Mouse (Mus musculus) A20 (cell line): ENCODE measurements around the gene Sec61a1.
A peak's percentile ranks its signal among the peaks of the same experiment; 100 is the strongest.

Experiments
- DNase-seq: peaks from one replicate; pipeline ENCODE4 v3.0.0-alpha.2; 2011; ENCODE audit warnings: low read depth, low spot score

The Sec61a1 gene

DNA sequence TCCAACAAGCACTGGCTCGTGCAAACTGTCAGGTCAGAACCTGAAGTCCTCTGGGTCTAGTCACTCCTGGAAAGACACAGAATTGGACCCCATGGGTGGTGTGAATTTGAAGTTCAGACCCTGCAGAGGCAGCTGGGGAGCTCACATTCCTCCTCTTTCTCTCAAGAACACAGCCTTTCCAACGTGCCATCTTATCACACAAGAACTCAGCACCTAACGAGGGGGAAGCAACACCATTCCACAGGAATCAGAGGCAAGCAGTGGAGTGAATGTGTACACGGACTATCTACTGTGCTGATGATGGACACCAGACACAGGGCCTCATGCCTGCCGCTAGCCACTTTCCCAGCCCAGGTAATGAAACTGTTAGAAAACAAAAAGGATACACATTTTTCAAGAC lies 2.0 kb downstream of the Sec61a1 start:
- no peak for DNase-seq

DNA sequence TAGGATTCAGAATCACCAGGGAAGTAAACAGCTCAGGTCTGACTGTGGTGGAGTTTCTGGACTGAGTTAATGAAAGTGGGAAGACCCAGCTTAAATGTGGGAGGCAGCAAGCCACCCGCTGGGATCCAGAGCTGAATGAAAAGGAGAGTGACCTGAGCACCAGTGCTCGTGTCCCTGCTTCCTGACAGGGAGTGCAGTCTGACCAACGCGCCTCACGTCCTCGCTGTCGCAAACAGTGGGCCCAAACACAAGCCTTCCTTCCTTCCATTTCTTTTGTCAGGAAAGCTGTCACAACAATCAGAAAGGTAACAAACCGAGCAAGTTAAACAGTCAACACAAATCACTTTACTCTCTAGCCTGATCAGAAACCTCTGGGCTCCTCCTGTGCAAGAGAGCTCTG lies 2.7 kb downstream of the Sec61a1 start:
- no peak for DNase-seq

- no peak for DNase-seq
Measured at GRCm38 (mm10) chr6:88514546-88514945, 4.2 kb downstream of the Sec61a1 start.

DNA sequence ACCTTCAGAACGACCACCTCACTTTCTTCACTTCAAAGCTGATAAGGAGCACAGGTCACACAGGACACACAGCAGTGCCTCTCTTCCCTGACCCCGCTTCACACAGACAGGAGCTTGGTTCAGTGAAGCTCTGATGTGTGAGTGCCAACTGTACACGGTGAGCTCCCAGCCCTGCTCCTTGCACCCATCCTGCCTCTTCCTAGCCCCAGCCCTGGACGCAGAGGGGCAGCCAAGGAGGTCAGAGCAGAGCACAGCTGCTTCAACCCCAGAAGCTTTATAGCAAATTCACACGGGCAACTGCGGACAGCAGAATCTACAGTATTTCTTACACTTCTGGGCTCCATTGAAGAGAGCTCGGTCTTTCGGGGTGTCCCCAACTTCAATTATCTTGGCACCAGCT lies 4.7 kb downstream of the Sec61a1 start:
- DNase-seq, result no peak

DNA sequence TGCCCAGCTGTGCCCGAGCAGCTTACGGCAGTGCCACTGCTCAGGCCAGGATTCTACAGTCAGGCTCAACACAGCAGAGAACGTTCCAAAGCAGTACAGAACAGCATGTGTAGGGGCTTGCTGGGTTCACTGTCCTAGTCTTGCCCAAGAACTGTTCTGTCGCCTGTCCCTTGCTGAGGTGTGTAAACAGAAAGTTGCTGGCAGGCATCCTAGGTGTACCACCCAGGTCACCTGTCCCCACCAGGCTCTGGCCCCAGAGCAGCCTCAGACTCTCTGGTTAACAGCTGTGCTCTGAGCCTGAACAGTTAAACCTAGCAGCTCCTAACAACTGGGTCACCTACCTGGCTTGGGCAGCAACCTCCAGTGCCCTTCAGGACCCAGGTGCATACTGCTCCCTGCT lies 15.7 kb downstream of the Sec61a1 start:
- DNase-seq, result no peak

GRCm38 (mm10) chr6:88502030-88502970 lies 16.4 kb downstream of the Sec61a1 start:
- no peak for DNase-seq

- no peak for DNase-seq
Measured at GRCm38 (mm10) chr6:88500405-88500767, 18.3 kb downstream of the Sec61a1 start.

- no peak for DNase-seq
Measured at GRCm38 (mm10) chr6:88499481-88500404, 19.0 kb downstream of the Sec61a1 start.

DNA sequence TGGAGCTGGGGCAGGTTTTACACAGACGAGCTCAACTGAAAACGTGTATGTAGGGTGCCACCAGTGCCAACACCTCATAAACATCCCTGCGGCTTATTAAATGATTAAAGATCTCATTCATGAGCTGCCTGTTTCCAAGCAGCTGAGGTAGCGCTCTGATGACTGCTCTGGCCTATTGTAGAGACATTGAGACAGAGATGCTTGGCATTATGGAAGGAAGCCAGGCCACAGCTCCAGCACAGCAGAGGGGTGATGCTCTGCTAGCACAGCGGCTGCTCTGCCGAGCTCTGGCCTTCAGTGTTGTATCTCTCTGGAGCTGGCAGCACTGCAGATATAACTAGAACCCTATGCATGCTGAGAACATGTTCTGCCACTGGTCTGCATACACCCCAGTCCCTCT lies 25.0 kb downstream of the Sec61a1 start:
- no peak for DNase-seq

DNA sequence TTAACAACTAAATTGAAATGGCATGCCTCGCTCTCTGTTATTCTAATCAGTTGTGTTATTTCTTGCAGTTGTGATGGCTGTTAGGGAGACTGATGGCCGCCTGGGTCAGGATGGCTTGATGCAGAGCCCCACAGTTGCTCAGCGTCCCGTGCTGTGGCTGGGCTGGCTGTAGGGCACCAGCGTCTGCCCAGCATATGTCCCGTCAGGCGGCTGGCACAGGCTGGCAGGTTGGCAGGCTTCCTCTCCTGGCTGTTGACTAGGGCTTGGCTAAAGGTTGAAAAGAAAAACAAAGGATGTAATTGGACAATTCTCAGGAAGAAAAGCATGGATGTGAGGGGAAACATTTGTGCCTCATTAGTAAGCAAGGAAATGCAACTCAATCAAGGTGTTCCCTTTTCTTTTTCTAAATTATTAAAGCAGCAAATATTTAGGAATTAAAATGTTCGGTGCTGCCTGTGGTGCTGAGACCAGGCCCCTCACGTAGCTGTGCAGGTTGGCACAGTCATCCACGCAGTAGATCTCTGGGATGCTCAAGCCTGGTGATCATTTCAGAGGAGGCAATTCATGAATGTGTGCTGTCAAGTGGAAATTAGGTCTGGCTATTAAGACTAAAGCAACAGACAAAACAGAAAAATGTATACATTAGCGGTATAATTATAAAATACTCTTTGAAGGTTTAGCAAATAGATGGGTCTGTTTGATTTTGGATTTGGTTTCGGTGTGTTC lies 27.9 kb downstream of the Sec61a1 start:
- DNase-seq, result no peak

DNA sequence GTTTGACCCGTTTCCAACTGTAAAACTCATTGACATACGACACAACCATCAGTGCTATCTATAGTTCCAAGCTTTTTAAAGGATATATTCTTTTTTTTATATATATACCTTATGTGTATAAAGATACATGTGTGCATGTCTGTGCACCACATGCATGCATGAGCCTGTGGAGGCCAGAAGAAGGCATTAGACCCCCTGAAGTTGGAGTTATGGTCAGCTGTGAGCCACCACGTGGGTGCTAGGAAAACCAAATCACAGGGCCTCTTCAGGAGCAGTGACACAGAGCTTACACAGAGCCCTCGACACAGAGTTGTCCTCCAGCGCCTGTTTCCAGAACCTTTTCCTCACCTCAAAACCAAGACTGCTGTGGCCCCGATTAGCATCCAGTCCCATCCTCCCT lies 28.9 kb downstream of the Sec61a1 start:
- no peak for DNase-seq

GRCm38 (mm10) chr6:88489026-88489425 lies 29.7 kb downstream of the Sec61a1 start:
- no peak for DNase-seq

GRCm38 (mm10) chr6:88486893-88487292 lies 31.8 kb downstream of the Sec61a1 start:
- DNase-seq, result peak; percentile 47

DNA sequence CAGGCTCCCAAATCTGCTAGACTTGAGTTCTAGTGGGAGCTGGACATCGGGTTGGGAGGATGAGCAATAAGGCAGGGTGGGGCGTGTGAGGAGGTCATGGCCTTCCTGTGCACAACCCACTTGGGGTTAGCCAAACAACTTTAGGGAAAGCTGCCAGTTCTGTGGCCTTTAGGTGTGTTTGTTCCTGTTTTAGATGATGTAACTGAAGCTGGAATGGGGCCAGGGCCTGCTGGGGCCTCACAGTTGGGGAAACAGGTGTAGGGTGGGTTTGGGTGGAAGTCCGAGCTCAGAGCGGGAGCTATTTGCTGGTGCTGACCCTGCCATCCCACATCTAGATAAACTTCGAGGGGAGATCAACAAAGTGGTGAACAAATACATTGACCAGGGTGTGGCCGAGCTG lies 33.3 kb downstream of the Sec61a1 start:
- DNase-seq, result no peak

DNA sequence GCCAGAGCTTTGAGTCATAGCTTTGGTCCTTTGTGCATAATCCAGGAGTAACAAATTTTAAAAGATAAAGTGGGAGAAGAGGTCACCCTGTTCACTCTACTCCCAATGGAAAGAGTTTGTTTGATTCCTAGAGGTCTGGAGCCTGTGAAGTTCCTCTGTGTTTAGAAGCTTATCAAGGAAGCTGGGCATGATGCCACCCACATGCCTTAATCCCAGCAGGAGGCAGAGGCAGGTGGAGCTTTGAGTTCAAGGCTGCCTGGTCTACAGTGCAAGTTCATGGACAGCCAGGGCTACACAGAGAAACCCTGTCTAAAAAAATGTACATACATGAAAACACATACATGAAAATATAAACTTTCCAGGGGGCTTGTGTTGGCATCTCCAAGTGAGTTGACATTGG lies 34.8 kb downstream of the Sec61a1 start:
- no peak for DNase-seq

DNA sequence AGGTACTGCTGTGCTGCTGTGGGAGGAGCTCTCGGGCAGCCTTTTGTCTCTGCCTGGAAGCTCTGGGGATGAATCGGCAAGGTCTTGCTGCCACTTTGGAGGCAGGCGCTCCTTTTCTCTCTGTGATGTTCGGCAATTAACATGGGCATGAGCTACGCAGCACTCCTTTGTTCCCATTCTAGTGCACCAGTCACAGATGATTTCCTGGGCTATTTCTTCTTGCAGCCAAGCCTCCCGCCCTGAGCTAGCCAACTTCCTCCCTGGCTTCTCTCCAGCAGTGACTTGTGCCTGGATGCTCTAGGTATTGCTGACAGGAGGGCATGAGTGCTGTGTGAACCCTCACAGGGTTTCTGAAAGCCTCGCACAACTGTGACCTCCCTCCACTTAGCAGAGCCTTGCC lies 35.6 kb downstream of the Sec61a1 start:
- no peak for DNase-seq

DNA sequence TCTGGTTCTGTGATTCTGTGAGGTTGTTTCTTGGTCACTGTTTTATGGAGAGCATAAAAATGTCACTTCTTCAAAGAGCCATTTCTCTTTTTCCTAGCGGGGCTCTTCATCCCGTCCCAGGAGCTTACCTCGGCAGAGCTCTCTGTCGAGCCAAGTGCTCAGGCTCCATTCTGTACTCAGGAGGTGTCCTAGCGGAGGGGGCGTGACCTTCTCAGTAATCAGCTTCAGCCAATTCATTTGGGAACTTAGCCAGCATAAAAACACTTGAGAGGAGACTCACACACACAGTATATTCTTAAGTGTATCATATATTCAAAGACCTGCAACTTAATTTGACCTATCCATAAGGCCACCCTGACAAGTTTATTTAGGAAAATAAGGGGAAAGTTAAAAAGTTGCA lies 38.3 kb downstream of the Sec61a1 start:
- no peak for DNase-seq

DNA sequence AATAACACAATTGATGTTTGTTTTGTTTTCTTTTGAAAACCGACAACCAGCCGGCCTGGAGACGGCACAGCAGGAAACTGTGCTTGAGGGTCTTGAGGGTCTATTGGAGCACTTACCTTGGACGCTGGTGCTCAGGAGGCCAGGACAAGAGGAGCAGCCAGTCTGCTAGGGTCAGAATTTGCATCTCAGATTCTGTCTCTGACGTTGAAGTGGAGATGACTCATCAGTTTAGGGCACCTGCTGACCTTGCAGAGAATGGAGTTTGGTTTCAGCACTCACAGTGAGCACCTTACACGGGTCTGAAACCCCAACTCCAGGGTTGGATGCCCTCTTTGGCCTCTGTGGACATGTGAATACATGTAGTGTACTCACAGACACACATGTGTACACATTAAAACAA lies 48.8 kb downstream of the Sec61a1 start:
- DNase-seq, result peak; percentile 23

DNA sequence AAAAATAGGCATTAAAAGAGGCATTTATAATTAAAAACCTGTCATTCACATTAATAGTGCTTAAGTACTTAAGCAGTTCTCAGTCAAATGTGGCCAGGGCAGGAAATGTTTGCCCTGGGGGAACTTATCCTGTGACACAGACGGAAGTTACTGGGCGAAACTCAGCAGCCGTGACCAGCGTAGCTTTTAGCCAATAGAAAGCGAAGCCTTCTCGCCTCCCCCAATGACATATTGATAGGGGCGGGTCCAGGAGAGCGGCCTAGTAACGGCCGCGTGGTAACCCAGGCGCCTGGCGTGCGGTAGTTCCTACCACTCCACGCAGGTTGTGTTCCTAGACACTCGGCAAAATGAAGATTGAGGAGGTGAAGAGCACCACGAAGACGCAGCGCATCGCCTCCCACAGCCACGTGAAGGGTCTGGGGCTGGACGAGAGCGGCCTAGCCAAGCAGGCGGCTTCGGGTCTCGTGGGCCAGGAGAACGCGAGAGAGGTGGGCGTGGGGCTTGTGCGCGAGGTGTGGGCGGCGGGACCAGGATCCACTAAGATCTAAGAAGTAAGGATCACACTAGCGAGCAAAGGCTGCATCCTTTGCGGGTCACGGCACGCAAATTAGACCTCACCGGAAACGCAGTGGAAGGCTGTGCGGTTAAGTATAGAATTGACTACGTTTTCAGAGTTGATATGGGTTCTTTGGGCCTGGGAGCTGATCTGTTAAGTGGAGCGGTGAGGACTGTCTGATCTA lies 53.4 kb downstream of the Sec61a1 start, which contains the start of gene Ruvbl1:
Gene Ruvbl1, plus strand, starts transcription at position 229 of the 740 bp plus-strand sequence.
- peak; percentile 96 for DNase-seq

DNA sequence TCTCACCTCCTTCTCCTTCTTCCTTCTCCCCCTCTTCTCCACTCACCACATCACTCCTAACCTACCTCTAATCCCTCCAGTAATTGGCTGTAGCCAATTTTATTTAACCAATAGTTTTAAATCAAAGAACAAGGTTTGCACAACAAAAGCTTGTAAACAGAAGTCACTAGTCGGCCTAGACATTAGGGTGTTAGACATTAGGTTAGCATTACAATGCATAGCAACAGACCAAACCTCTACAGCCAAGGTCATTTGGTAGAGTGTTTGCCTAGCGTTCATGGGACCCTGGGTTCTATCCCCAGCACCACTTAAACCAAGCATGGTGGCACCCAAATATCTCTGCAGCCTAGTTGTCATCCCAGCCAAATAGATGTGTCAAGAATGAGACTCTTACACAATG lies 64.2 kb downstream of the Sec61a1 start:
- no peak for DNase-seq
